Mouse (Mus musculus): Measurements from ENCODE around the gene Pde4d. TPM values are rescaled to one million over a fixed set of nuclear protein-coding genes. Genes with fewer than 3 reads are reported as not detected.

The Pde4d gene
- polyA plus RNA-seq, 1 experiment from 2014 or later = 13.6 TPM

GRCm38 (mm10) chr13:109910915-109911314 lies 1461.2 kb downstream of the Pde4d start:
- no peak for ATAC-seq (ENCODE audit: low read depth)
- Histone ChIP-seq H3K4me3 (ENCODE audit: low read depth, low read length) (no peak overlapping the region), H3K4me1 (ENCODE audit: control insufficient read depth, insufficient read depth, low read length) (peaks cover 11% of the 10 kb centered on the region), H3K9ac (ENCODE audit: low read depth, low read length) (no peak overlapping the region), H3K27ac (replicated peaks; ENCODE audit: low read depth, low read length) (no peak overlapping the region), H3K4me2 (ENCODE audit: low read depth, low read length) (no peak overlapping the region), H3K27me3 (replicated peaks; ENCODE audit: control insufficient read depth, insufficient read depth, low read length) (no peaks in the 10 kb centered on the region), H3K36me3 (ENCODE audit: control insufficient read depth, insufficient read depth, low read length) (no peaks in the 10 kb centered on the region), H3K9me3 (ENCODE audit: control insufficient read depth, low read length) (no peaks in the 10 kb centered on the region)
- DNase-seq (ENCODE audit: low spot score) = no peak
- whole genome bisulfite sequencing = 85% methylated on average over 8 of the region's 8 CpGs

DNA sequence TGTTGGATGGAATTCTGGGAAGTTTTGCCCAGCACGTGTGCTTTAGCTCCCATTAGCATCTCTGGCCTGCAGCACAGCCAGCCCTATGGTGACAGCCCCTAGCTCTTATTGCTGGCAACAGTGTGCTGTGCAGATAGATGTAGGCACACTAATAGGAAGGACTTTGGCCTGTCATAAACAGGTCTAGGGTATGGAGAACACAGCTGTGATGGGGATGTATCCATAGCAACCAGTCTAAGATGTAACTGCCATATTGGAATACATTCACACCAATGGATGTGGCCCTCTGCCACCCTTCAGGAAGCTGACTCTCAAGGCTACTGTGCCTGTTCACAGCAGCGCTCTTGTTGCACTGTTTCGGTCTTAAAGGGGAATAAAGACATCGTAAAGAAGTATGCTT lies 1462.9 kb downstream of the Pde4d start:
- Histone ChIP-seq H3K4me1 (ENCODE audit: control insufficient read depth, insufficient read depth, low read length) (peaks cover 6% of the 10 kb centered on the region), H3K36me3 (ENCODE audit: control insufficient read depth, insufficient read depth, low read length) (no peaks in the 10 kb centered on the region), H3K27me3 (replicated peaks; ENCODE audit: control insufficient read depth, insufficient read depth, low read length) (no peaks in the 10 kb centered on the region), H3K27ac (replicated peaks; ENCODE audit: low read depth, low read length) (no peak overlapping the region), H3K4me3 (ENCODE audit: low read depth, low read length) (no peak overlapping the region), H3K9me3 (ENCODE audit: control insufficient read depth, low read length) (no peaks in the 10 kb centered on the region), H3K4me2 (ENCODE audit: low read depth, low read length) (no peak overlapping the region), H3K9ac (ENCODE audit: low read depth, low read length) (no peak overlapping the region)
- WGBS = 79% methylated on average over 4 of the region's 4 CpGs
- ATAC-seq (ENCODE audit: low read depth) = no peak
- no peak for DNase-seq (ENCODE audit: low spot score)

DNA sequence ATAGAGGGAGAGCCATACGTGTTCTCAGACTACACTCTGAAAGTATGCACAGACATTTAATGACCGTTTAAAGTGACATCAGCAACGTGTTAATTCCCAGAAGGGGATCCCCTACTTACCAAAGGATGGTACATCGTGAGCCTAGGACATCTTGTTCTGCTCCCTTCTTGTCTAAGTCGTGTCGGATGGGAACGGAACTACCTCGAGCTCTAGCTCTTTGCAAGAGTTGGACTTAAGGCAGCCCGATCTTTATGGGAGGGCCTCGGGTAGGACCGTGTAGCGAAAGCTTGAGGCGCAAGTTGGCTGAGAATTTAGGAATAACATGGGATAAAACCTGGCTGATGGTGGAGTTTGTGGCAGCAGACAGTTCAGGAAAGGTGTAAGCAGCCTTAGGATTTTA lies 1464.5 kb downstream of the Pde4d start:
- Histone ChIP-seq H3K4me3 (ENCODE audit: low read depth, low read length) (no peak overlapping the region), H3K4me1 (ENCODE audit: control insufficient read depth, insufficient read depth, low read length) (peaks cover 6% of the 10 kb centered on the region), H3K27ac (replicated peaks; ENCODE audit: low read depth, low read length) (no peak overlapping the region), H3K4me2 (ENCODE audit: low read depth, low read length) (no peak overlapping the region), H3K9me3 (ENCODE audit: control insufficient read depth, low read length) (no peaks in the 10 kb centered on the region), H3K27me3 (replicated peaks; ENCODE audit: control insufficient read depth, insufficient read depth, low read length) (no peaks in the 10 kb centered on the region), H3K36me3 (ENCODE audit: control insufficient read depth, insufficient read depth, low read length) (no peaks in the 10 kb centered on the region), H3K9ac (ENCODE audit: low read depth, low read length) (no peak overlapping the region)
- ATAC-seq (ENCODE audit: low read depth) (no peak), DNase-seq (ENCODE audit: low spot score) (no peak)
- WGBS = 88% methylated on average over 13 of the region's 13 CpGs

DNA sequence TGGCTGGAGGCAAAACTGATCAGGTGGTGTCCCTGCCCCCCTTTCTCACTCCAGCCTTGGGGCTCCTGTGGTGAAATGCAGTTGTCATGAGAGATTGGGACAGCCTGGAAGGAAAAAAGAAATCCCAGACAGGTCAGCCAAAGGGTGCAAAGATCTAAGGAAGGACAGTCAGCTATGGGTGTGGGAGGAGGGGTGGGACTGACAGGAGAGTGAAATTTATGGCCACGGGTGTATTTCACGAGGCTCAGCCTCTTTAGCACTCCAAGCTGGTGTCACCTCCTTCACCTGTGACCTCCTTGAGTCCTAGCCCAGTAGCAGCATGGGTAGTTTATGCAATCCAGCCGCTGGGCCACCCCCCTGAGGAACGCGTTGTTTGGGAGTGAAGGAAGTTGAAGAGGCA lies 1465.1 kb downstream of the Pde4d start:
- 44% methylated on average over 5 of the region's 5 CpGs for WGBS
- no peak overlapping the region for H3K9ac ChIP-seq (ENCODE audit: low read depth, low read length)
- no peak for ATAC-seq (ENCODE audit: low read depth)
- H3K4me1 ChIP-seq (ENCODE audit: control insufficient read depth, insufficient read depth, low read length) = peaks cover 6% of the 10 kb centered on the region
- DNase-seq (ENCODE audit: low spot score) = no peak
- no peak overlapping the region for H3K4me2 ChIP-seq (ENCODE audit: low read depth, low read length)
- H3K9me3 ChIP-seq (ENCODE audit: control insufficient read depth, low read length) = no peaks in the 10 kb centered on the region
- H3K27me3 ChIP-seq (replicated peaks; ENCODE audit: control insufficient read depth, insufficient read depth, low read length) = no peaks in the 10 kb centered on the region
- H3K4me3 ChIP-seq (ENCODE audit: low read depth, low read length) = no peak overlapping the region
- no peak overlapping the region for H3K27ac ChIP-seq (replicated peaks; ENCODE audit: low read depth, low read length)
- no peaks in the 10 kb centered on the region for H3K36me3 ChIP-seq (ENCODE audit: control insufficient read depth, insufficient read depth, low read length)

DNA sequence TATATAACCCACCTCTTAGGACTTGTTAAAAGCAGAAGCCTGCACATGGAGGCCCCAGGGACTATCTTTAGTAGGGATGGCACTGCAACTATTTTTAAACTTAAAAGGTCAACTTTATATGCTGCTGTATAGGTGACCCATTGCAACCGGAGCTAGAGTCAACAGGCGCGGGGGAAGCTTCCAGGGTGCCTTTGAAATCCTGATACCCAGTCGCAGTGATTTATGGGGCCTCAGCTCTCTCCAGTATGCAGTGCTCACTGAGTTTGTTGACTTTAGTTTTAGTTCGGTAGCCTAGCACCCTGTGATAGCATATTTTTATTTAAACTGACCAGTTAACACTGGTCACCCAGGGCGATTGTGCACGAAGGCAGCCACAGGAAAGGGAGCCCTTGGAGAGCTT lies 1465.8 kb downstream of the Pde4d start:
- 49% methylated on average over 7 of the region's 7 CpGs for WGBS
- no peak overlapping the region for H3K9ac ChIP-seq (ENCODE audit: low read depth, low read length)
- H3K9me3 ChIP-seq (ENCODE audit: control insufficient read depth, low read length) = no peaks in the 10 kb centered on the region
- no peaks in the 10 kb centered on the region for H3K36me3 ChIP-seq (ENCODE audit: control insufficient read depth, insufficient read depth, low read length)
- H3K4me1 ChIP-seq (ENCODE audit: control insufficient read depth, insufficient read depth, low read length) = peaks cover 6% of the 10 kb centered on the region
- DNase-seq (ENCODE audit: low spot score) (no peak), ATAC-seq (ENCODE audit: low read depth) (no peak)
- H3K27ac ChIP-seq (replicated peaks; ENCODE audit: low read depth, low read length) = no peak overlapping the region
- no peak overlapping the region for H3K4me3 ChIP-seq (ENCODE audit: low read depth, low read length)
- H3K4me2 ChIP-seq (ENCODE audit: low read depth, low read length) = no peak overlapping the region
- no peaks in the 10 kb centered on the region for H3K27me3 ChIP-seq (replicated peaks; ENCODE audit: control insufficient read depth, insufficient read depth, low read length)

DNA sequence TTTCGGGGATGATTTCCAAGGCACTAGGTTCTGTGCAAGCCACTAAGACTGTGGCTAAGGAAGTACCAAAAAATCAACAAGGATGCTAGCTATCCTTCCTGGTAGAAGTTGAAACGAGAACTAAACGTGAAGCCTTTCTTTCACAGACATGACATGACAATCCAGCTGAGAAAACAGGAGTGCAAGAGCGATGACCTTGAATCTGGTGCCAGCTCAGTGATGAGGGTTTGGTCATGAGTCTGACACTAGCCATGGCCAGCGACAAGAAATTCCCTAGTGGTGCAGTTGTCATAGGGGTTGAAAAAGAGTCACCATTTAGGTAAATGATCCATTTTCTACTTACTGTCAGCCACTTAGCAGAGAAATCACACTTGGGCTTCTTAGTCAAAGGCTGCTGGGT lies 1466.2 kb downstream of the Pde4d start:
- 59% methylated on average over 5 of the region's 5 CpGs for WGBS
- H3K9me3 ChIP-seq (ENCODE audit: control insufficient read depth, low read length) = no peaks in the 10 kb centered on the region
- ATAC-seq (ENCODE audit: low read depth) (no peak), DNase-seq (ENCODE audit: low spot score) (no peak)
- no peaks in the 10 kb centered on the region for H3K36me3 ChIP-seq (ENCODE audit: control insufficient read depth, insufficient read depth, low read length)
- H3K27me3 ChIP-seq (replicated peaks; ENCODE audit: control insufficient read depth, insufficient read depth, low read length) = no peaks in the 10 kb centered on the region
- H3K4me1 ChIP-seq (ENCODE audit: control insufficient read depth, insufficient read depth, low read length) = peaks cover 6% of the 10 kb centered on the region
- no peak overlapping the region for H3K27ac ChIP-seq (replicated peaks; ENCODE audit: low read depth, low read length)
- H3K9ac ChIP-seq (ENCODE audit: low read depth, low read length) = no peak overlapping the region
- H3K4me2 ChIP-seq (ENCODE audit: low read depth, low read length) = no peak overlapping the region
- no peak overlapping the region for H3K4me3 ChIP-seq (ENCODE audit: low read depth, low read length)

GRCm38 (mm10) chr13:109917551-109917950 lies 1467.8 kb downstream of the Pde4d start:
- Histone ChIP-seq H3K9me3 (ENCODE audit: control insufficient read depth, low read length) (no peaks in the 10 kb centered on the region), H3K4me1 (ENCODE audit: control insufficient read depth, insufficient read depth, low read length) (no peaks in the 10 kb centered on the region), H3K4me2 (ENCODE audit: low read depth, low read length) (no peak overlapping the region), H3K27me3 (replicated peaks; ENCODE audit: control insufficient read depth, insufficient read depth, low read length) (no peaks in the 10 kb centered on the region), H3K27ac (replicated peaks; ENCODE audit: low read depth, low read length) (no peak overlapping the region), H3K9ac (ENCODE audit: low read depth, low read length) (no peak overlapping the region), H3K36me3 (ENCODE audit: control insufficient read depth, insufficient read depth, low read length) (no peaks in the 10 kb centered on the region), H3K4me3 (ENCODE audit: low read depth, low read length) (no peak overlapping the region)
- ATAC-seq (ENCODE audit: low read depth) (no peak), DNase-seq (ENCODE audit: low spot score) (no peak)
- WGBS = 85% methylated on average over 10 of the region's 10 CpGs

DNA sequence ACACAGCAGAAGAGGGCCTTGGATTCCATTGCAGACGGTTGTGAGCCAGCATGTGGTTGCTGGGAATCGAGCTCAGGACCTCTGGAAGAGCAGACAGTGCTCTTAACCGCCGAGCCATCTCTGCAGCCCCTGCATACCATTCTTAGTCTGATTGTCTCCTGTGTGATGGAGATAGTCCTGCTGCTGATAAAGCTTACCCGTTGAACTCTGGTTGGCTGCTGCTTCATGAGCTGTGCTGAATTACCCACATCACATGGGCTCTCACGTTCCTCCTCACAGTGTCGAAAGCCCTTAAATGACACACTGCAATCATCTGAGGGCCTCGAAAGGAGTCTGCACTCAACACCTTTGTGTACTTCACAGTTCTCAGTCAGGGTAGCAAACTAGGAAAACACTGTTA lies 1468.9 kb downstream of the Pde4d start:
- Histone ChIP-seq H3K36me3 (ENCODE audit: control insufficient read depth, insufficient read depth, low read length) (no peaks in the 10 kb centered on the region), H3K27me3 (replicated peaks; ENCODE audit: control insufficient read depth, insufficient read depth, low read length) (no peaks in the 10 kb centered on the region), H3K4me3 (ENCODE audit: low read depth, low read length) (no peak overlapping the region), H3K9me3 (ENCODE audit: control insufficient read depth, low read length) (no peaks in the 10 kb centered on the region), H3K4me2 (ENCODE audit: low read depth, low read length) (no peak overlapping the region), H3K27ac (replicated peaks; ENCODE audit: low read depth, low read length) (no peak overlapping the region), H3K9ac (ENCODE audit: low read depth, low read length) (no peak overlapping the region), H3K4me1 (ENCODE audit: control insufficient read depth, insufficient read depth, low read length) (no peaks in the 10 kb centered on the region)
- no peak for DNase-seq (ENCODE audit: low spot score)
- WGBS = 69% methylated on average over 8 of the region's 8 CpGs
- ATAC-seq (ENCODE audit: low read depth) = no peak

DNA sequence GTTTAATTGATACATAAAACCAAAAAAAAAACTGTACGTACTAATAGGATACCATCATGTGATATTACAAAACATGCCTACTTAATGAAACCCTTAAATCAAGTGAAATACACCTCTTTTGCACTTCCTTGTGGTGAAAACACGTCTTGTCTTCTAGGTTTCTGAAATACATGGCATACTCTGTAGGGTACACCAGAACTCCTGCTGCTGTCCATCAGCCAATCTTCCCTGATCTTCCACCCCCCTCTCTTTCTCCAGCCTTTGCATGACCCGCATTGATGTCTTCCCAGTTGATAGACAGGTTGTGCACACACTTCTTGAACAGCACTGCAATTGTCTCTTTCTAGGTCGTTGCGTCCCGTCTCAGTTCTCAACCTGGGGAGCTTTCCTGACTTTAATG lies 1470.5 kb downstream of the Pde4d start:
- no peak overlapping the region for H3K9ac ChIP-seq (ENCODE audit: low read depth, low read length)
- no peak overlapping the region for H3K4me2 ChIP-seq (ENCODE audit: low read depth, low read length)
- H3K4me1 ChIP-seq (ENCODE audit: control insufficient read depth, insufficient read depth, low read length) = no peaks in the 10 kb centered on the region
- H3K27me3 ChIP-seq (replicated peaks; ENCODE audit: control insufficient read depth, insufficient read depth, low read length) = no peaks in the 10 kb centered on the region
- H3K27ac ChIP-seq (replicated peaks; ENCODE audit: low read depth, low read length) = no peak overlapping the region
- WGBS = 85% methylated on average over 6 of the region's 6 CpGs
- no peaks in the 10 kb centered on the region for H3K9me3 ChIP-seq (ENCODE audit: control insufficient read depth, low read length)
- no peak for DNase-seq (ENCODE audit: low spot score)
- no peak for ATAC-seq (ENCODE audit: low read depth)
- no peak overlapping the region for H3K4me3 ChIP-seq (ENCODE audit: low read depth, low read length)
- no peaks in the 10 kb centered on the region for H3K36me3 ChIP-seq (ENCODE audit: control insufficient read depth, insufficient read depth, low read length)

Data from embryonic facial prominence, embryonic 14.5 days (tissue).